Mouse (Mus musculus): ENCODE measurements around the gene Olfr328. TPM values are rescaled to one million over a fixed set of nuclear protein-coding genes. Genes with fewer than 3 reads are reported as not detected.

The Olfr328 gene
- not detected in 2 replicates for polyA plus RNA-seq (2012; rRNA removed)

GRCm38 (mm10) chr11:58555536-58555935, at the start of gene Olfr328:
Olfr328 (minus strand) TSS chr11:58555636.
- TF ChIP-seq POLR2A (IDR thresholded peaks at IDR 0.05; ENCODE audit: borderline replicate concordance, extremely low read depth, low read depth, low read length) (no peak), CTCF (IDR thresholded peaks at IDR 0.05; ENCODE audit: insufficient read depth, low read length) (no peak)
- no peak for DNase-seq
- Histone ChIP-seq H3K4me3 (replicated peaks; ENCODE audit: extremely low read depth, low read depth, low read length) (no peak within 1 kb of the TSS), H3K4me1 (ENCODE audit: control insufficient read depth, insufficient read depth, low read length) (no peaks in the 10 kb centered on the region)
- WGBS, result 83% methylated on average over 1 of the region's 1 CpGs

GRCm38 (mm10) chr11:58605228-58605627, 49.8 kb upstream of the Olfr328 start:
- 41% methylated on average over 3 of the region's 3 CpGs for WGBS
- DNase-seq, result no peak
- TF ChIP-seq POLR2A (IDR thresholded peaks at IDR 0.05; ENCODE audit: borderline replicate concordance, extremely low read depth, low read depth, low read length), result no peak
- no peak for TF ChIP-seq CTCF (IDR thresholded peaks at IDR 0.05; ENCODE audit: insufficient read depth, low read length)
- no peaks in the 10 kb centered on the region for H3K4me1 ChIP-seq (ENCODE audit: control insufficient read depth, insufficient read depth, low read length)
- H3K4me3 ChIP-seq (replicated peaks; ENCODE audit: extremely low read depth, low read depth, low read length), result no peak overlapping the region

GRCm38 (mm10) chr11:58604688-58605087, 49.3 kb upstream of the Olfr328 start:
- H3K4me3 ChIP-seq (replicated peaks; ENCODE audit: extremely low read depth, low read depth, low read length), result no peak overlapping the region
- TF ChIP-seq CTCF (IDR thresholded peaks at IDR 0.05; ENCODE audit: insufficient read depth, low read length) (no peak), POLR2A (IDR thresholded peaks at IDR 0.05; ENCODE audit: borderline replicate concordance, extremely low read depth, low read depth, low read length) (no peak)
- WGBS, result 45% methylated on average over 2 of the region's 2 CpGs
- no peak for DNase-seq
- no peaks in the 10 kb centered on the region for H3K4me1 ChIP-seq (ENCODE audit: control insufficient read depth, insufficient read depth, low read length)

- H3K4me1 ChIP-seq (ENCODE audit: control insufficient read depth, insufficient read depth, low read length), result no peaks in the 10 kb centered on the region
- DNase-seq, result no peak
- 65% methylated on average over 6 of the region's 6 CpGs for WGBS
- TF ChIP-seq POLR2A (IDR thresholded peaks at IDR 0.05; ENCODE audit: borderline replicate concordance, extremely low read depth, low read depth, low read length) (no peak), CTCF (IDR thresholded peaks at IDR 0.05; ENCODE audit: insufficient read depth, low read length) (no peak)
- H3K4me3 ChIP-seq (replicated peaks; ENCODE audit: extremely low read depth, low read depth, low read length), result no peak overlapping the region
Observed at GRCm38 (mm10) chr11:58602800-58603560, 47.5 kb upstream of the Olfr328 start.

- no peak for TF ChIP-seq CTCF (IDR thresholded peaks at IDR 0.05; ENCODE audit: insufficient read depth, low read length)
- TF ChIP-seq POLR2A (IDR thresholded peaks at IDR 0.05; ENCODE audit: borderline replicate concordance, extremely low read depth, low read depth, low read length), result no peak
- Histone ChIP-seq H3K4me3 (replicated peaks; ENCODE audit: extremely low read depth, low read depth, low read length) (no peak overlapping the region), H3K4me1 (ENCODE audit: control insufficient read depth, insufficient read depth, low read length) (no peaks in the 10 kb centered on the region)
- no peak for DNase-seq
Observed at GRCm38 (mm10) chr11:58602062-58602461, 46.6 kb upstream of the Olfr328 start.

- no peak for DNase-seq
- H3K4me3 ChIP-seq (replicated peaks; ENCODE audit: extremely low read depth, low read depth, low read length), result no peak overlapping the region
- TF ChIP-seq CTCF (IDR thresholded peaks at IDR 0.05; ENCODE audit: insufficient read depth, low read length) (no peak), POLR2A (IDR thresholded peaks at IDR 0.05; ENCODE audit: borderline replicate concordance, extremely low read depth, low read depth, low read length) (no peak)
- no peaks in the 10 kb centered on the region for H3K4me1 ChIP-seq (ENCODE audit: control insufficient read depth, insufficient read depth, low read length)
- 78% methylated on average over 13 of the region's 13 CpGs for WGBS
Observed at GRCm38 (mm10) chr11:58597837-58598236, 42.4 kb upstream of the Olfr328 start.

GRCm38 (mm10) chr11:58594814-58595213, 39.4 kb upstream of the Olfr328 start, which contains the start of gene Olfr324:
Olfr324 (plus strand) TSS chr11:58595114.
- WGBS, result 78% methylated on average over 6 of the region's 6 CpGs
- Histone ChIP-seq H3K4me3 (replicated peaks; ENCODE audit: extremely low read depth, low read depth, low read length) (no peak within 1 kb of the TSS), H3K4me1 (ENCODE audit: control insufficient read depth, insufficient read depth, low read length) (no peaks in the 10 kb centered on the region)
- DNase-seq, result no peak
- TF ChIP-seq POLR2A (IDR thresholded peaks at IDR 0.05; ENCODE audit: borderline replicate concordance, extremely low read depth, low read depth, low read length) (no peak), CTCF (IDR thresholded peaks at IDR 0.05; ENCODE audit: insufficient read depth, low read length) (no peak)

- no peak for TF ChIP-seq CTCF (IDR thresholded peaks at IDR 0.05; ENCODE audit: insufficient read depth, low read length)
- no peak for TF ChIP-seq POLR2A (IDR thresholded peaks at IDR 0.05; ENCODE audit: borderline replicate concordance, extremely low read depth, low read depth, low read length)
- H3K4me1 ChIP-seq (ENCODE audit: control insufficient read depth, insufficient read depth, low read length), result no peaks in the 10 kb centered on the region
- WGBS, result 55% methylated on average over 3 of the region's 3 CpGs
- DNase-seq, result no peak
- H3K4me3 ChIP-seq (replicated peaks; ENCODE audit: extremely low read depth, low read depth, low read length), result no peak overlapping the region
Observed at GRCm38 (mm10) chr11:58588620-58589250, 33.3 kb upstream of the Olfr328 start.

- Histone ChIP-seq H3K4me3 (replicated peaks; ENCODE audit: extremely low read depth, low read depth, low read length) (no peak overlapping the region), H3K4me1 (ENCODE audit: control insufficient read depth, insufficient read depth, low read length) (no peaks in the 10 kb centered on the region)
- TF ChIP-seq POLR2A (IDR thresholded peaks at IDR 0.05; ENCODE audit: borderline replicate concordance, extremely low read depth, low read depth, low read length) (no peak), CTCF (IDR thresholded peaks at IDR 0.05; ENCODE audit: insufficient read depth, low read length) (0 out of 2 replicates have a peak, but pooled peaks have one; percentile 29)
- peak; percentile 22 for DNase-seq
- 67% methylated on average over 7 of the region's 7 CpGs for WGBS
Observed at GRCm38 (mm10) chr11:58587898-58588348, 32.5 kb upstream of the Olfr328 start.
